Mouse (Mus musculus) lung, postnatal 0 days (tissue): Measurements from ENCODE around the gene Gpam.

Experiments used
- CTCF ChIP-seq: IDR thresholded peaks from 2 replicates; pipeline ENCODE4 v1.5.1; 2016; ENCODE audit warnings: antibody characterized with exemption, mild to moderate bottlenecking
- EP300 ChIP-seq: IDR thresholded peaks from 2 replicates; pipeline ENCODE4 v1.6.1; 2016; ENCODE audit warnings: antibody characterized with exemption, mild to moderate bottlenecking, control low read depth

GRCm38 (mm10) chr19:55076822-55077221 lies 50.2 kb downstream of the Gpam start:
- TF ChIP-seq CTCF (no peak), EP300 (no peak)
